Mouse (Mus musculus) kidney, adult 9 months (tissue): ENCODE results near the gene Cfb.

Source experiments
- DNase-seq: peaks from one replicate; pipeline ENCODE4 v3.0.0; 2022

Cfb gene

GRCm38 (mm10) chr17:34883332-34883731 lies 21.0 kb upstream of the Cfb start:
- DNase-seq, result no peak

GRCm38 (mm10) chr17:34881683-34882310 lies 19.5 kb upstream of the Cfb start, which contains the start of gene Gm20547:
TSS of gene Gm20547 (minus strand) at chr17:34882042.
- peak; percentile 57 for DNase-seq

GRCm38 (mm10) chr17:34881166-34881565 lies 18.8 kb upstream of the Cfb start:
- no peak for DNase-seq

GRCm38 (mm10) chr17:34879336-34879879 lies 17.1 kb upstream of the Cfb start, which contains the start of gene Zbtb12:
TSS of gene Zbtb12 (plus strand) at chr17:34879483.
- no peak for DNase-seq

GRCm38 (mm10) chr17:34874321-34874720 lies 12.0 kb upstream of the Cfb start:
- no peak for DNase-seq

GRCm38 (mm10) chr17:34865981-34866380 lies 3.7 kb upstream of the Cfb start:
- DNase-seq, result no peak

GRCm38 (mm10) chr17:34861704-34862415 lies 458 bp downstream of the Cfb start:
- peak; percentile 88 for DNase-seq

GRCm38 (mm10) chr17:34860514-34860913 lies 1.8 kb downstream of the Cfb start:
- no peak for DNase-seq

- no peak for DNase-seq
These were observed 3.6 kb downstream of the Cfb start for GRCm38 (mm10) chr17:34858670-34859069.

GRCm38 (mm10) chr17:34855825-34856224 lies 6.5 kb downstream of the Cfb start:
- peak; percentile 62 for DNase-seq

GRCm38 (mm10) chr17:34854761-34855160 lies 7.6 kb downstream of the Cfb start:
- no peak for DNase-seq

- no peak for DNase-seq
These were observed 8.8 kb downstream of the Cfb start for GRCm38 (mm10) chr17:34853511-34853910.

GRCm38 (mm10) chr17:34850517-34851125 lies 11.7 kb downstream of the Cfb start:
- DNase-seq, result no peak

GRCm38 (mm10) chr17:34849722-34850516 lies 12.4 kb downstream of the Cfb start, which contains the start of the genes Skiv2l and Nelfe:
TSS of gene Skiv2l (minus strand) at chr17:34850210.
TSS of gene Nelfe (plus strand) at chr17:34850391.
- DNase-seq, result peak; percentile 98

- DNase-seq, result no peak
These were observed 14.7 kb downstream of the Cfb start for GRCm38 (mm10) chr17:34847615-34848014.

- no peak for DNase-seq
These were observed 15.1 kb downstream of the Cfb start for GRCm38 (mm10) chr17:34847192-34847591.

- no peak for DNase-seq
These were observed 17.4 kb downstream of the Cfb start for GRCm38 (mm10) chr17:34844884-34845283.

GRCm38 (mm10) chr17:34840736-34841307 lies 21.5 kb downstream of the Cfb start:
- DNase-seq, result no peak

- no peak for DNase-seq
These were observed 23.5 kb downstream of the Cfb start for GRCm38 (mm10) chr17:34838785-34839184.

GRCm38 (mm10) chr17:34837464-34838324 lies 24.6 kb downstream of the Cfb start:
- DNase-seq, result no peak

- peak; percentile 96 for DNase-seq
These were observed 25.5 kb downstream of the Cfb start, which contains the start of the genes Stk19 and Dxo for GRCm38 (mm10) chr17:34836856-34837221. TSS of gene Stk19 (minus strand) at chr17:34836945. TSS of gene Dxo (plus strand) at chr17:34837019.
